Mouse (Mus musculus) cerebellum, postnatal 36 days (tissue): ENCODE measurements at regions not wholly inside any gene's neighbourhood (a gene's known extent, or its start where the extent isn't known, plus 50 kb on each side); places are given as distances from the start of the nearest gene placed in this dataset.
"Not testable (repeated sequence)": the region's sequence is repeated elsewhere in the genome, so short reads cannot be mapped to it uniquely, and the experiment has no call there.

Source experiments
- DNase-seq, 2 experiments: peaks; one replicate each; pipeline ENCODE4 v3.0.0; 2021 to 2022; ENCODE audit warnings: mixed read lengths in 2 of 2

DNA sequence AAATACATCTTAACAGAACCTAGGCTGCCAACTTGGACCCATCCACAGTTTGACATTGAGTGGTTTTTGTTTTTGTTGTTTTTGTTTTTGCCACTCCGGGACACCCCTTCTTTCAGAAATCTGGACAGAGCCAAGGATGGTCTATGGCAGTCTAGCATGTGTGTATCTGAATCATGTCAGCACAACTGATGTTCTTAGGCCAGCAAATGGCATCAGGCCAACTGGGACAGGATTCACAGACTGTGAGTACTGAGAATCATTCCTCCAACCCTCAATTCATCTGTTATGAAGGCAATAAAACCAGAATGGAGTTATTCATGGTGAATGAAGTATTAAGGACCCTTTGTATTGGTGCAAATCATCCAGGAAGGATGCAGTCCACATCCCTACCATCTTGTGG lies 1372.5 kb upstream of the Rag2 start:
- peak; percentile 3 to 7 for DNase-seq

DNA sequence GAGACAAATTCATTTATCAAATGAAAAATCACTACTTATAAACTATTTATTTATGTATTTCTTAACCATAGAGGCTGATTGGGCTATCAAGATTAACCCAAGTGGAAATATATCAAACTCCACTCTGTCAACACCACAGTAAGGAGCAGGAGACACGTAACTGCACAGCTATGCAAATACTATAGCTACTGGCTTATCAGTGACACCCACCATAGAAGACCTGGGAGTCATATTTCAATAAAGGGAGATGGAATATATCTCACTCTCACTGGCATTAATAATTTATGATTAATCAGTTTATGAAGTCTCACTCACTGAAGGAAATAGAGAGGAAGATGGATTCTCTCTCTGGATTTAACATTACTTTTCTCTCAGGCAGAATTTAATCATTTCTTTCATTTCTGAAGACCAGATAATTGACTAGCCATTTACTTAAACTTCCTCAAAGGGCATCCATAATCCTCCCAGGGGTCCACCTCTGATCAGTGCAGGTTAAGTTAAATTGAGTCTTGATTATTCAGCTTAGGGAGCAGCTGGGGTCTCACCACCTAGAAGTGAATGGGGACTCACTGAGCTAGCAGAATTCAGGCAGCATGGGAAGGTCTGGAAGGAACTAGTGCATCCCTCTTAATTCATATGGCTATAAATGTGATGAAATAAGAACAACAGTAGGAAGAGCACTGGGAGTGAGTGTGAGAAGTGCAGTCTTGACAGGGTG lies 1365.2 kb upstream of the Rag2 start:
- no peak for DNase-seq

DNA sequence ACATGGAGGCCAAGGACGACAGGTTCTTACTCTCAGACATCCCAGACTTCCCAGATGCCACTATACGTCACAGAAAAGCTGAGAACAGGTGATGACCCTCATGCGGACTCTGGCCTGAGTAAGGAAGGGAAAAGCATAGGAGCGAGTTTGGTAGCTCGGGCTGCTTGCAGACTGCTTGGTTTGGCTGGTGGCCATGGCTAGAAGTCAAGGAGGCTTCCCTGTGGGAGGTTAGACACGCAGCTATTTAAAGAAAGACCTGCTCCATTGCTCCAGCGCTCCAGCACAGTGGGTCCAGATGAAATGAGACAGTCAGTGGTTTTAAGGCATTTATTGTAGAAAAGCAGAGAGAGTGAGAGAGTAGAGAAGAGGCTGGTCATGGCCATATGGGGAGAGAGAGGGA lies 1318.0 kb upstream of the Rag2 start:
- peak; percentile 7 to 10 for DNase-seq

- no peak for DNase-seq
Measured at GRCm38 (mm10) chr2:100312750-100313275, 1311.7 kb upstream of the Rag2 start.

DNA sequence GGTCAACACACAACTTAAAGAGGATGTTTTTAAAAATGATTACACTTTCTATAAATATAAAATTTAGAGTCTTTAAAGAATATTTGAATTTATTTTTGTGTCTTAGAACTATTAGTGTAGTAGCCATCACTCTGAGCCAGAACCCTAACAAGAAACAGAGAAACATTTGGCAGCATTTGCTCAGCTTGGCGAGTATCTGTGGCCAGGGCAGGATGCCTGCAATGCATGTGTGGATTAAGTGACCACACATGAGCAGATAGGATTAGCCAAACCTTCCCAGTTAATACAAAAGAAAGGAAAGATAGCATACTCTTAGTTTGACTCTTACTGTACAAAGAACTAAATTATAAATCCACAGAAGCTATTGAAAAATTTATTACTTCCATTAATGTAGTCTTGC lies 1304.1 kb upstream of the Rag2 start:
- peak; percentile 19 to 47 for DNase-seq

- DNase-seq = peak in 1 of 2 experiments; percentile 16
Measured at GRCm38 (mm10) chr2:100340713-100341112, 1283.8 kb upstream of the Rag2 start.

GRCm38 (mm10) chr2:100344921-100345425 lies 1279.5 kb upstream of the Rag2 start:
- DNase-seq = no peak

DNA sequence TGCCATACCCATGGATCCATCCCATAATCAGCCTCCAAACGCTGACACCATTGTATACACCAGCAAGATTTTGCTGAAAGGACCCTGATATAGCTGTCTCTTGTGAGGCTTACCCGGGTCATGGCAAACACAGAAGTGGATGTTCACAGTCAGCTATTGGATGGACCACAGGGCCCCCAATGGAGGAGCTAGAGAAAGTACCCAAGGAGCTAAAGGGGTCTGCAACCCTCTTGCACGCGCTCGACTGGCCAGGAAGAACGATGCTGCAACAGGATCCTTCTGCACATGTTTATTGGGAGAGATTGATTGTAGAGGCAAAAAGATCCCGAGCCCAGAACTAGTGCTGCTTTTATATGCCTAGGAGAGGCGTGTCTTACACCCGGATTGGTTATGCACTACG lies 1258.9 kb upstream of the Rag2 start:
- DNase-seq = not testable (repeated sequence)

- no peak for DNase-seq
Measured at GRCm38 (mm10) chr2:100399776-100400175, 1224.7 kb upstream of the Rag2 start.

DNA sequence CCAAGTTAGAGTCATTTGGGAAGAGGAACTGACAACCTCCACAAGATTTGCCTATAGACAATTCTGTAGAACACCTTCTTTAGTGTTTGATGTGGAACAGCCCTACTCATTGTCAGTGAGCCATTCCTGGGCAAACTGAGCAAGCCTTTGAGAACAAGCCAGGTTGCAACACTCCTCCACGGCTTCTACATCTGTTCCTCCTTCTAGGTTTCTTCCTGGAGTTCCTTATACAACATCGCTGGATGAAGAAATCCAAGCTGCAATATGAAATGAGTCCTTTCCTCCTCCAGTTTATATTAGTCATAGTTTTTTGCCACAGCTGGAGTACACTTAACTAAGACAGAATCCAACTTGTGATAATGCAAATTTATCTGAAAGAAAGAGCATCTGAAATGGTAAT lies 1197.9 kb upstream of the Rag2 start:
- no peak for DNase-seq

DNA sequence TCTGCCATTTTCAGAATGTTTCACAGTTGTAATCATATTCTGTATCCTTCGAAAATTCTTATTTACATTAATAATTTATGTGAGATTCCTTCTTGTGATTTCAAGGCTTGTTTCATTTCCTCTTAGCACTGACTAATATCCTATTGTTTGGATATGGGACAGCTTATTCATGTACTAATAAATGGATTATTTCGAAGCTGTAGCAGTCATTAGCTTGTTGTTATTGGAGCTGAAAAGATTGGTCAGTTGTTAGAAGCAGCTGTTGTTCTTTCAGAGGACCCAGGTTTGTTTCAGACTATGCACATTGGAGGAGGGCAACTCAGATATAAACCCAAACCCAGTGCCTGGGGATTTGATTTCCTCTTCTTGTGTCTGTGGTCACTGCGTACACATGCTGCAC lies 1189.5 kb upstream of the Rag2 start:
- DNase-seq = no peak

DNA sequence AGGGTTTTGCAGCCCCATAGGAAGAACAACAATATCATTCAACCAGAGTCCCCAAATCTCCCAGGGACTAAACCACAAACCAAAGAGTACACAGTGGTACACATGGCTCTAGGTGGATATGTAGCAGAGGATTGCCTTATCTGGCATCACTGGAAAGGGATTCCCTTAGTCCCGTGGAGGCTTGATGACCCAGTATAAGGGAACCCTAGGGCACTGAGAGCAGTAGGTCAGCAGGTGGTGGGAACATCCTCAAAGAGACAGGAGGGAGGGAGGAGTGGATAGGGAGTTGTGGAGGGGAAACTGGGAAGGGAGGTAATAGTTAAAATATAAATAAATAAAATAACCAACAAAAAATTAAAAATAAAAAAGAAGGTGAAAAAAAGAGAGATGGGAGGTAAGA lies 1178.7 kb upstream of the Rag2 start:
- DNase-seq = no peak

DNA sequence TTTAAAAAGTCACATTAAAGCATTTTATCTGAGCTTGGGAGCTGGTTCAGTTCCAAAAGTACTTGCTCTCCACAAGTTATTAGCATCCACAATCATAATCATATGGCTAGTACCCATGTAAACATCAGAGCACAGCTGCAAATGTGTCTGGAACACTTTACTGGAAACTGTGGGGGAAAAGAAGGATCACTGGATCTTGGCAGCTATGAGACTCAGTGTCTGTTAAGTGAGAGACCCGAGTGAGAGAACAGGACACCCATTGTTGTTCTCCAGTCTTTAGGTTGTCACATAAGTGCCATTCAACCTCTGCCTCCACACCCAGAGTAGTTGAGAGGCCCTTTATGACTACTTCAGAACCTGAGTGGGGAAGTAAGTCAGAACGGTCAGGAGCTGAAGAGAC lies 1178.2 kb upstream of the Rag2 start:
- no peak for DNase-seq

DNA sequence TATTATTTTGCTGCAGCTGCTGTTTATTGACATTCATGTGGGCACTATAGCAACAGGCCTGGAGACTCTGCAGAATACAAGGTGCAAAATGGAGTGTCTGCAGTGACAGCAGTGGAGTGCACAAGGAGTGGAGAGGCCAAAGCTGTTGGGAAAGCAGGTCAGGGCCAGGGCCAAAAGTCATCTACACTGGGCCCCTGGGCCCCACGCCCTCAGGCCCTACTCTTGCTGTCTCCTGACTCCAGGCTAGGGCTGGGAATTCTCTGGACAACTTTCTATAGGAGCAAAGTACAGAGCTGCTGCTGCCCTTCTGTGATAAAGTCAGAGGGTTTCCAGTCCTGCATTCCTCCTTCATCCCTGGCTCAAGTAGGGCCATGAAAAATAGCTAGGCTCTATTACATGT lies 1164.9 kb upstream of the Rag2 start:
- not testable (repeated sequence) for DNase-seq

DNA sequence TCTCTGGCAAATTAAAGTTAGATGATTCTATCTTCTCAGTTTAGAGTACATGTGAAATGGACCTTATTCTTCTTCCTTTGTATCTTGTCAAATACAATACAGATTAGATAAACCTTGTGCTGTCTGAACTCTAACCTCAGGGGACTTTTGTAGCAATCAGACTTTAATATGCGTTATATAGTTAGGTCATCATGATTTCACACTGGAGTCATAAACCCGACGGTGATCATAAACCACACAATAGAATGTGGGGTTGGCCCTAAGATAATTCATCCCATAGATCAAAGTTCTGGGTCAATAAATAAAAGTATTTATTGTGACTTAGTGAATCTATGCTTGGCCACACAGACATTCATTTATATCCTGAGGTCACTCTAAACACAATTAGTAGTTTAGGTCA lies 1138.3 kb upstream of the Rag2 start:
- DNase-seq = not testable (repeated sequence)

DNA sequence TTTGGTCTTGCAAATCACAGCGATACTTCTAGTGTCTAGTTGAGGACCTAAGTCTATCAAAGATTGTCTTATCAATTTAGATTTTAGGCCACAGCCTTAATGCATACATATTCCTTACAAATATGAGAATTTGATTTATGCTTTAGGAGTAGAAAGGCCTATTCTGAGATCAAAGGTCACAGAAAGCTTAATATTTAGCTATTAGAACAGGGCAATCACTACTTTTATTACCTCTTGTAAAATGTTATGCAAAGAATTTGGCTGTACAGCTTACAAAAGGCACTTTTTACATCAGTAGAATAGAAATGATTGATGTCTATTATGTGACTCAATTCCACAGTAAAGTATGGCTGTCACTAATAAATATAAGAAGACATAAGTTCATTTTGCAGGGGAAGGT lies 1119.4 kb upstream of the Rag2 start:
- DNase-seq = not testable (repeated sequence)
